Mouse (Mus musculus): ENCODE measurements around the gene Sp1.

GRCm38 (mm10) chr15:102393584-102394014 is 12.3 kb upstream of the Sp1 start:
- no peak for TF ChIP-seq POLR2A (IDR thresholded peaks at IDR 0.05; ENCODE audit: borderline replicate concordance, insufficient read depth, low read length)
- no peak for TF ChIP-seq CTCF (IDR thresholded peaks at IDR 0.05; ENCODE audit: borderline replicate concordance, insufficient read depth, low read depth, low read length)
